Mouse (Mus musculus) small intestine, adult 2 months (tissue): ENCODE results near the gene Il13ra1. TPM values are rescaled to one million over a fixed set of nuclear protein-coding genes. Genes with fewer than 3 reads are reported as not detected.

Experiments
- H3K27ac ChIP-seq: fragments of 200-500 bp; 2 replicates; pipeline ENCODE4 v1.5.1; 2012; ENCODE audit warnings: low read depth, low read length, control low read depth, inconsistent platforms; ENCODE audit not compliant: insufficient read depth
- H3K27me3 ChIP-seq: fragments of 200-500 bp; 2 replicates; pipeline ENCODE4 v1.6.1; 2012; ENCODE audit warnings: mild to moderate bottlenecking, moderate library complexity, low read length, inconsistent platforms; ENCODE audit not compliant: control insufficient read depth, insufficient read depth
- H3K36me3 ChIP-seq: fragments of 200-500 bp; 2 replicates; pipeline ENCODE4 v1.6.1; 2012; ENCODE audit warnings: mild to moderate bottlenecking, low read length, control low read depth, inconsistent platforms; ENCODE audit not compliant: control insufficient read depth, insufficient read depth
- H3K4me1 ChIP-seq: fragments of 200-500 bp; 2 replicates; pipeline ENCODE4 v1.6.1; 2012; ENCODE audit warnings: low read length, inconsistent platforms, mixed read lengths; ENCODE audit not compliant: control insufficient read depth, insufficient read depth, insufficient read length
- H3K4me3 ChIP-seq: fragments of 200-500 bp; 2 replicates; pipeline ENCODE4 v1.5.1; 2012; ENCODE audit warnings: low read depth, mild to moderate bottlenecking, control low read depth, inconsistent platforms, low read length, moderate library complexity
- CTCF ChIP-seq: fragments of 200-500 bp; IDR thresholded peaks from 2 replicates; pipeline ENCODE4 v1.5.1; 2012; ENCODE audit warnings: low read depth, mild to moderate bottlenecking, control low read depth, inconsistent platforms, low read length, moderate library complexity, mixed read lengths; ENCODE audit not compliant: insufficient replicate concordance, insufficient read length; ENCODE audit errors: extremely low read depth
- POLR2A ChIP-seq: fragments of 200-500 bp; IDR thresholded peaks from 2 replicates; pipeline ENCODE4 v1.6.1; 2012; ENCODE audit warnings: low read depth, mild to moderate bottlenecking, control low read depth, inconsistent platforms, low read length, moderate library complexity
- WGBS: fragments of 180-500 bp; shearing (Covaris S2); methylation state at CpG from one replicate; pipeline ENCODE4 v1.1.7; 2018; 5-methylcytosine and 5-hydroxymethylcytosine counted together
- polyA plus RNA-seq: library from polyadenylated mRNA; depleted of rRNA; stranded (reverse); fragments of >200 nt; gene quantifications from 2 replicates; pipeline ENCODE4 v1.2.3, GENCODE M21; 2012

Il13ra1 gene
- polyA plus RNA-seq, 1 experiment: 12.8 TPM

DNA sequence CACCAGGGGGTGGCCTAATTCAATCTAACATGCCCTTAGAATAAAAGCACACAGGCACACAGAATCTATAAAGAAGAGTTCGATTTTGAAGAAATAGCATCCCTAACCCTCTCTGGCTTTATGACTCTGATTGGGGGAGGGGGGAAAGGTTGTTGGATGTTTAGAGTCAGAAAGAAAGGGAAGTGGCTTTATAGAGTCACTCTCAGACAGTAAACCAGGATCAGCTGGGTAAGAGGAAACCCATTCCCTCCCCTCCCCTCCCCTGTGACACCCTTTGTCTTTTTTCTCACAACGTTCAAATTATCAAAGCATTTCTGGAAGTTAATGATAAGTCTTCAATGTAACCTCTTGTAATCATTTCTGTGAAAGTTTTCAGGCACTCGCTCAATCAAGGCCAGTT, 3.3 kb upstream of the Il13ra1 start:
- TF ChIP-seq POLR2A: no peak
- TF ChIP-seq CTCF: no peak
- no peak overlapping the region for H3K27ac ChIP-seq
- WGBS: 40% methylated on average over 3 of the region's 3 CpGs
- H3K27me3 ChIP-seq: no peaks in the 10 kb centered on the region
- H3K4me3 ChIP-seq: no peak overlapping the region
- H3K36me3 ChIP-seq: no peaks in the 10 kb centered on the region
- H3K4me1 ChIP-seq: peaks cover 6% of the 10 kb centered on the region

DNA sequence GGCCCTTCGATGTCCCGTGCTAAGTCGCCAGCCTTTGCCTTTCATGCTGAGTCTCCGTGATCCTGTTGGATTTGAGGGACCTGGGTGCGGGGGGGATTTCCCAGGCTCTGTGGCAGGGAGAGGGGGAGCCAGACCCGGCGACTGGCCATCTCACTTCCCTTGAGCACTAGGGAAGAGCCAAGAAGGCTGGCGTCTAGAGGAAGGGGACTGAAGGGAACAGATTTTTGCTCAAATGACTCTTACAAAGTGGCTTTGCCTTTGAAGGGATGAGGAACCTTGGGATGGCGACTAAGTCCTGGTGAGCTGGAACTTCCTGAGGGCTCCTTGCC, 476 bp downstream of the Il13ra1 start:
- H3K27ac ChIP-seq: peak overlapping the region; percentile 92
- TF ChIP-seq POLR2A (no peak), CTCF (no peak)
- peaks cover 6% of the 10 kb centered on the region for H3K4me1 ChIP-seq
- peak overlapping the region; percentile 99 for H3K4me3 ChIP-seq
- WGBS: 8% methylated on average over 9 of the region's 9 CpGs
- no peaks in the 10 kb centered on the region for H3K36me3 ChIP-seq
- no peaks in the 10 kb centered on the region for H3K27me3 ChIP-seq

DNA sequence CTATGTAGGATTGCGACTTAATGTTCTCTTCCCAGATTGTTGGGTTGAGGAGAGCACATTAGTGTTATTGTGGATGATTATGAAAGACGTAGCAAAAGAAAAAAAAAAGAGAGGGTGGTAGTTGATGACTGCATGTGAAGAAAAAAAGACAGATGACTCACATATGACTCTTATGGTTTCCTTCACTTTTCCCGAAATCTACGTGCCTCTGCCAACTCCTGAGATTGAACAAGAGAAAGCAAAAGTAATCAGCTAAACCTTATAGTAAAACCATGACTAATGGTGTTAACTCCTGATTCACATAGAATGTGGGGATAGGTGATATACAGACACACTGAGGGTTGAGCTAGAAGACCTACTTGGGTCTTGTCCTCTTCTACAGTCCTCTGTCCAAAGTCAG, 3.3 kb downstream of the Il13ra1 start:
- H3K4me1 ChIP-seq: peaks cover 4% of the 10 kb centered on the region; the same call in 1 of the 2 replicates
- no peaks in the 10 kb centered on the region for H3K36me3 ChIP-seq
- H3K27me3 ChIP-seq: no peaks in the 10 kb centered on the region
- H3K4me3 ChIP-seq: no peak overlapping the region
- H3K27ac ChIP-seq: no peak overlapping the region
- TF ChIP-seq CTCF (no peak), POLR2A (no peak)
- WGBS: 71% methylated on average over 4 of the region's 4 CpGs

DNA sequence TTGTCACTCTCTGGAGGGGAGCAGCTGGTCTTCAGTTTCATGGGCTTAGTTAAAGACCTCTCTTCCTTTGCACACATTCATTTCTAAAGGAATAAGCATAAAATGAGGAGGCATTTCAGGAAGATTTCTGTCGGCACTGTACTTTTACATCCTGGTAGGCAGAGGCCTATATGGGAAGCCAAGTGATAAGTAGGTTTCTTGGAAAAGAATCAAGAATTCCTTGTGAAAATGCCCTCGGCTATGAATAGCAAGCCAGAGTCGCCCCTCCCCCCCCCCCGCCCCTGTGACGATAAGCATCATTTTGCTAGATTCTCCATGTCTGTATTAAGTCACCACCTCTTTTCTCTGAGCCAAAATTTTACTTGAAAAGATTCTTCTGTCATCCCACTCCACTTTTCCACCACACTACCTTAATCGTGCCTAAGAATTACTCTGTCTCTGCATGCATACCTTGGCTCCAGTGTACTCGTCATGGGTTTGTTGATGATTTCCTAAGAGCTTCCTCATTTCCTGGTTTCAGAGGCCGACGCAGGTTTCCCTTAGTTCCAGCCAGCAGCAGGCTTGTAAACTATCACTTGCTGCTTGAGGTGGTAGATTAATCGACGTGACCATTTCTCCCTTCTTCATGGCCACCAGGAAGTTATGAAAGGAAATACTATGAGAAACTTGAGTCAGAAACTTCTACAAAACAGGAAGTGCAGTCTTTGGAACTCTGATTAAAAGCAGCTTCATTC, 17.3 kb downstream of the Il13ra1 start:
- no peaks in the 10 kb centered on the region for H3K27me3 ChIP-seq
- no peak overlapping the region; the same call in 1 of the 2 replicates for H3K27ac ChIP-seq
- 31% methylated on average over 11 of the region's 11 CpGs for WGBS
- no peak overlapping the region for H3K4me3 ChIP-seq
- H3K36me3 ChIP-seq: peaks cover 12% of the 10 kb centered on the region
- TF ChIP-seq POLR2A (no peak), CTCF (no peak)
- H3K4me1 ChIP-seq: no peaks in the 10 kb centered on the region

DNA sequence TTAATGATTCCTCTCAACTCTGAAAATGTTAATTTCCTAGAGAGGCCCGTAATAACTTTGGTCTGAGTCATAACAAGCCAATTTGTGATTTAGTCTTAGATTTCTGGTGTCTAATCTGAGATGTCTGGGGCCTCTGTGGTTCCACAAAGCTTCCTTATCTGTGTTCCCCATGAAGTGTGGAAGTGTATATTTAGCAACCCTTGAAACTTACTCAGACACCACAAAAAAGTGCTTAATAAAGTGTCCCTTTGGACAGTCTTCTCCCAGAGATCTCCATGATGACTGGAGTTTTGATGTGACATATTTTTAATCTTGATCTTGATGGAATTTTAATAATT, 17.8 kb downstream of the Il13ra1 start:
- Histone ChIP-seq H3K36me3 (peaks cover 12% of the 10 kb centered on the region), H3K4me3 (no peak overlapping the region), H3K4me1 (no peaks in the 10 kb centered on the region), H3K27me3 (no peaks in the 10 kb centered on the region), H3K27ac (no peak overlapping the region)
- TF ChIP-seq POLR2A (no peak), CTCF (no peak)
- WGBS: 30% methylated on average over 1 of the region's 1 CpGs

DNA sequence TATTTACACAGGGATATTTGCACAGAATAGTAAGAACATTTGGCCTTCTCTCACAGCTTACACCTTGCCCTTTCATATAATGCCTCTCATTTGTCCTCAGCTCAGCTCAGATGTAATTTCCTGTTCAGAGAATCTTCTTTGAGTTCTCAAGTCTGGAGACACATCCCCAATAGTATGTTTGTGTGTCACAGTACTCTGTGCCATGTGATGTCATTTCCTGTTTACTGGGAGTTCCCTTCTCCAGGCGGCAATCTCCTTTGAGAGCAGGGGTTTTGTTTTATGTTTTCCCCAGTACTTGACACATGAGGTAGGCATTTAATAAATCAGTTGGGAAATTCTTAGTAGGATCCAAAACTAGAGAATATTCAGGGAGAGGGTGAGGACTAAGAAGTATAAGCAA, 24.4 kb downstream of the Il13ra1 start:
- 68% methylated on average over 1 of the region's 1 CpGs for WGBS
- Histone ChIP-seq H3K36me3 (peaks cover 11% of the 10 kb centered on the region), H3K4me3 (no peak overlapping the region), H3K27ac (no peak overlapping the region), H3K27me3 (no peaks in the 10 kb centered on the region), H3K4me1 (no peaks in the 10 kb centered on the region)
- no peak for TF ChIP-seq POLR2A
- no peak for TF ChIP-seq CTCF

DNA sequence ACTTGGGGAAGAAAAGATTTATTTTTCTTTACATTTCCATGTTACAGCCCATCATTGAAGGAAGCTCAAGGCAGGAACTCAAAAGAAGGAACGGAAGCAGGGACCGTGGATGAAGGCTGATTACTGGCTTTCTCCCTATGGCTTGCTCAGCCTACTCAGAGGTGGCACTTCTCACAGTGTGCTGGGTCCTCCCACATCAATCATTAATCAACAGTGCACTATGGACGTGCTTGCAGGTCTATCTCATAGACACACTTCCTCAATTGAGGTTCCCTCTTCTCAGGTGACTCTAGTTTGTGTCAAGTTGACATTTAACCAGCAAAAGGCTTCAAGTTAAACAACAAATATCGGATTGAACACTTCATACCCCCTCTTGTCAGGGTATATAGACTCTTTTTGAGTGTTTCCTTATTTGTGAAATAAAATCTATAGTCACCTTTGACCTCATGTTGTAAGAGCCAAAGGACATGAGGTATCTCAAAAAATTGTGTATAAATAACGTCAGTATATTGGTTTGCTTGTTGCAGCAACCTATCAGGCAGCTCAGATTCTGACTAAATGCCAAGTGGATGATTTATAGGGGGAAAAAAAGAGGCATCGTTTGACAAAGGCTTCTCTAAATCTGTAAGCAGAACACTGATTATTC, 30.2 kb downstream of the Il13ra1 start:
- TF ChIP-seq POLR2A: no peak
- no peak for TF ChIP-seq CTCF
- Histone ChIP-seq H3K4me3 (no peak overlapping the region), H3K27me3 (no peaks in the 10 kb centered on the region), H3K27ac (no peak overlapping the region), H3K36me3 (peaks cover 11% of the 10 kb centered on the region), H3K4me1 (peaks cover 1% of the 10 kb centered on the region; the same call in 1 of the 2 replicates)
- WGBS: 29% methylated on average over 6 of the region's 6 CpGs
